Mouse (Mus musculus): ENCODE results near the gene Khdc1b. TPM values are rescaled to one million over a fixed set of nuclear protein-coding genes. Genes with fewer than 3 reads are reported as not detected.
A peak's percentile ranks its signal among the peaks of the same experiment; 100 is the strongest.

Khdc1b gene
- polyA plus RNA-seq, 1 experiment, result not detected

DNA sequence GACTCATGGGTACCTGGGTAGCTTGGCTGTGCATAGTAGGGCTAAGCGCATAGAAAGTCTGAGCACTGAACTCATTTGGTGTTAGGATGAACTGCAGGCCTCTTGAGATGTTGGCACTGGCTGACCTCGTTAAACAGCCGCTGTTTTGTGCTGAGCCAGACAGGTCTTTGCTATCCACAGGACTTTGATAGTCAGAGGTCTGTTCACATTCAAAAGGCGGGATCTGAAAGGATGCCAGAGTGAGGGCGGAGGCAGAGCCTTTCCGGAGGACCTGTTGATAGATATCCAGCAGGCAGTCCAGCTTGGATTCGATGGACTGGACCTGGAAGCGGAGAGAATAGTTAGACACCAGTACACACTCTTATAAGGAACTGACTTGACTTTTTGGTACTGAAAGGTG is 19.4 kb downstream of the Khdc1b start:
- DNase-seq, result no peak
- 48% methylated on average over 8 of the region's 8 CpGs for WGBS
- H3K27me3 ChIP-seq (ENCODE audit: control insufficient read depth, insufficient read depth, low read length), result no peaks in the 10 kb centered on the region

DNA sequence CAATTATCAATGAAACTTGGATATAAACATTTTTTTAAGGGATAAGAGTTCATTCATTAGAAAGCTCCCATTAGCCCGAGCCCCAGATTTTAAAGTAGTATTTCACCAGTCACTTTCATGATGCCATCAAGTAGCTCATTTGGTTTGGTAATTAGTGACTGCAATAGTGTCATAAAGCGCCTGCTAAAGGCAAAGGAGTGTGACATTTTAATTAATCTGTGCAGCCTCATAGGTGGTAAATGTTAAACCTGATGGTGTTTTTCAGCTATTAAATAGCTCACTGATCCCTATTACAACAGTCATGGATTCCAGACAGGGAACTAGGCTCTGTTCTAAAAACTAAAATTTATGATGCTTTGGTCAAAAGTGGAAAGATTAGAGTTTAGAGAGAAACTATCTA is 23.9 kb downstream of the Khdc1b start:
- TF ChIP-seq CTCF (IDR thresholded peaks at IDR 0.05; ENCODE audit: borderline replicate concordance, insufficient read depth, low read depth, low read length) (no peak), POLR2A (IDR thresholded peaks at IDR 0.05; ENCODE audit: borderline replicate concordance, insufficient read depth, low read length) (no peak)
- WGBS, result 88% methylated on average over 2 of the region's 2 CpGs
- no peak overlapping the region for H3K4me3 ChIP-seq (replicated peaks; ENCODE audit: insufficient read depth, low read depth, low read length)
- no peaks in the 10 kb centered on the region for H3K27me3 ChIP-seq (ENCODE audit: control insufficient read depth, insufficient read depth, low read length)
- no peak for DNase-seq
- H3K4me1 ChIP-seq (ENCODE audit: control insufficient read depth, insufficient read depth, low read length), result peaks cover 3% of the 10 kb centered on the region
- no peak overlapping the region for H3K27ac ChIP-seq (ENCODE audit: insufficient read depth, low read length)

More for the DNA sequence above, 19.4 kb downstream of the Khdc1b start:
- TF ChIP-seq POLR2A (IDR thresholded peaks at IDR 0.05; ENCODE audit: borderline replicate concordance, insufficient read depth, low read length) (no peak), CTCF (IDR thresholded peaks at IDR 0.05; ENCODE audit: borderline replicate concordance, insufficient read depth, low read depth, low read length) (no peak)
- Histone ChIP-seq H3K4me1 (ENCODE audit: control insufficient read depth, insufficient read depth, low read length) (no peaks in the 10 kb centered on the region), H3K4me3 (replicated peaks; ENCODE audit: insufficient read depth, low read depth, low read length) (no peak overlapping the region), H3K27ac (ENCODE audit: insufficient read depth, low read length) (no peak overlapping the region)

DNA sequence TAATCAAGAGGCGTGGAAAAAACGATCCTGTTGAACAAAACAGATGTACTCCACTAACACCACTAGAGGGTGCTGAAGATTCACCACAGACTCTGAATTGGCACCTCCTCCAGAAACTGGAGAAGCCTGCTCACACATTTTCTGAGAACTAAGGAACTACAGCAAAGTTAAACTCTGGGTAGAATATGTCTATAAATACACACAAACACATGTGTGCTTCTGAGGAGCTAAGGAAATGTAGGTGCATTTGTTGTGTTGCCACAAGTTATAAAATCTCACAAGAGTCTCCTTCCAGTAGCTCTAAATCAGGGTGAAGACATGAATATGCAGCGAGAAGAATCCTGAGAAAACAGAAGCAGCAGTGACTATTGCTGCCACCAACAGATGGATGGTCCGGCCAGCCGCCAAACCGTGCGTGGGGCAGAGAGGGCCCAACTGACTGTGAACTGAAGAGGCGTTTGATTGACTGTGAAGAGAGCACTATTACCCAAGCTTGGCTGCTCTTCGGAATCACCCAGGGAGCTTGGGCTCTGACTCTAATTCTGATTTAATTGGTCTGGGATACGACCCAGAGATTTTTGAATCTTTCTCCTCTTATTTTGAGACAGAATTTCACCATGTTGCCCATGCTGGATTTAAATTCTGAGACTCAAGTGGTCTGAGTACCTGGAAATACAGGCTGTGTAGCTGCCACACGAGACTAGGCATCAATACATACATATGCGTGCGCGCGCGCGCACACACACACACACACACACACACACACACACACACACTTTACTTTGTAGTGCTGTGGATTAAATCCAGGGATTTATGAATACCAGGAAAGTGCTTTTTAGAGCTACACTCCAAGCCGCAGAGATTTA is 28.2 kb downstream of the Khdc1b start:
- H3K27me3 ChIP-seq (ENCODE audit: control insufficient read depth, insufficient read depth, low read length), result no peaks in the 10 kb centered on the region; the same call in 1 of the 2 replicates
- no peak overlapping the region for H3K27ac ChIP-seq (ENCODE audit: insufficient read depth, low read length)
- TF ChIP-seq POLR2A (IDR thresholded peaks at IDR 0.05; ENCODE audit: borderline replicate concordance, insufficient read depth, low read length) (no peak), CTCF (IDR thresholded peaks at IDR 0.05; ENCODE audit: borderline replicate concordance, insufficient read depth, low read depth, low read length) (peak; percentile 60; the same call in 1 of the 2 replicates)
- no peak overlapping the region for H3K4me3 ChIP-seq (replicated peaks; ENCODE audit: insufficient read depth, low read depth, low read length)
- DNase-seq, result peak; percentile 80 to 88
- peaks cover 4% of the 10 kb centered on the region for H3K4me1 ChIP-seq (ENCODE audit: control insufficient read depth, insufficient read depth, low read length)
- 11% methylated on average over 18 of the region's 18 CpGs for WGBS

DNA sequence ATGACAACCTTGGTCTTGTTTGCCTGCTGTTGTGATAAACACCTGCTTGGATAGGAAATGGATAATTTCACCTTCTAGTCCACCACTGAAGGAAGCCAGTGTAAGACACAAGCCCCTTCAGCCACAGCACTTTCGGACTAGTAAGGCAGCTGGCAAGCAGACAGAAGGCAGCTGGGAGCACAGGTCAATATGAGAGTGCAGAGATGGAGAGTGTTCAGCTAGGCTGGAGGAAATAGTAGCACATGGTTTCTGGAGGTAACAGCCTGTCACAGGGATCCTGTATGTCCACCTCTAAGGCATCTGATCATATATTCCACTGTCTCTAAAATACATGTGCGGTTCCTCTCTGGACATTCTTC is 28.8 kb downstream of the Khdc1b start:
- peak; percentile 5 to 11 for DNase-seq
- no peaks in the 10 kb centered on the region; the same call in 1 of the 2 replicates for H3K27me3 ChIP-seq (ENCODE audit: control insufficient read depth, insufficient read depth, low read length)
- no peak overlapping the region for H3K4me3 ChIP-seq (replicated peaks; ENCODE audit: insufficient read depth, low read depth, low read length)
- no peak for TF ChIP-seq POLR2A (IDR thresholded peaks at IDR 0.05; ENCODE audit: borderline replicate concordance, insufficient read depth, low read length)
- peaks cover 4% of the 10 kb centered on the region for H3K4me1 ChIP-seq (ENCODE audit: control insufficient read depth, insufficient read depth, low read length)
- no peak overlapping the region for H3K27ac ChIP-seq (ENCODE audit: insufficient read depth, low read length)
- 51% methylated on average over 2 of the region's 2 CpGs for WGBS

DNA sequence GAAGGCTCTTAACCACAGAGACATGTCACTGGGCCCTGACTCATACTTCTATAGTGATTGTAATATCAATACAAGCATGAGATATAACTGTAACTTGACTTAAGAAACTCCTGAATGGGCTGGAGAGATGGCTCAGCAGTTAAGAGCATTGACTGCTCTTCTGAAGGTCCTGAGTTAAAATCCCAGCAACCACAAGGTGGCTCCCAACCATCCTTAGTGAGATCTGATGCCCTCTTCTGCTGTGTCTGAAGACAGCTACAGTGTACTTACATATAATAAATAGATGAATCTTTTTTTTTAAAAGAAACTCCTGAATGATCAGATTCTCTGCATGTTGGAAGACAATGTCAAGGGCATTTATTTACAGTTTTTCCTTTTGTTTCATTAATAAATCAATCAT is 36.0 kb downstream of the Khdc1b start:
- H3K27ac ChIP-seq (ENCODE audit: insufficient read depth, low read length), result no peak overlapping the region
- DNase-seq, result no peak
- no peaks in the 10 kb centered on the region; the same call in 1 of the 2 replicates for H3K27me3 ChIP-seq (ENCODE audit: control insufficient read depth, insufficient read depth, low read length)
- H3K4me1 ChIP-seq (ENCODE audit: control insufficient read depth, insufficient read depth, low read length), result no peaks in the 10 kb centered on the region
- TF ChIP-seq POLR2A (IDR thresholded peaks at IDR 0.05; ENCODE audit: borderline replicate concordance, insufficient read depth, low read length), result no peak
- no peak overlapping the region for H3K4me3 ChIP-seq (replicated peaks; ENCODE audit: insufficient read depth, low read depth, low read length)

DNA sequence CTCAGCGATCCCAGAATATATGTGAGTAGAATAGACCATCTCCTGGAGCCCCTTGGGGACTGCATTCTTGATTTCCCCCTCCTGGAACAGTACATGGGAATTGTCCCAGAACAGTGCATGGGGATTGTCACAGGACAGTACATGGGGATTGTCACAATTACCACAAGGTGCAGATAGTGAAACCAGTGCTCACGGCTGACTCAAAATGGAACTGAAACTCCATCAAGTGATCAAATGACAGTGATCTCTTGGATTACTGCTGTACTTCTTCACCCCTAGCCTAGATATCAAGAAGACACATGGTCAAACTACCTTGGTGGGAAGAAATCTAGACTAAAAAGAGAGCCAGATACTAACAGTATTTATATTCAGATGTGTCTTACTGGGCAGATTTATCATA is 42.3 kb downstream of the Khdc1b start:
- Histone ChIP-seq H3K4me1 (ENCODE audit: control insufficient read depth, insufficient read depth, low read length) (no peaks in the 10 kb centered on the region), H3K27me3 (ENCODE audit: control insufficient read depth, insufficient read depth, low read length) (no peaks in the 10 kb centered on the region; the same call in 1 of the 2 replicates), H3K4me3 (replicated peaks; ENCODE audit: insufficient read depth, low read depth, low read length) (no peak overlapping the region), H3K27ac (ENCODE audit: insufficient read depth, low read length) (no peak overlapping the region)
- DNase-seq, result no peak
- TF ChIP-seq CTCF (IDR thresholded peaks at IDR 0.05; ENCODE audit: borderline replicate concordance, insufficient read depth, low read depth, low read length) (no peak), POLR2A (IDR thresholded peaks at IDR 0.05; ENCODE audit: borderline replicate concordance, insufficient read depth, low read length) (no peak)
- WGBS, result 98% methylated on average over 2 of the region's 2 CpGs

DNA sequence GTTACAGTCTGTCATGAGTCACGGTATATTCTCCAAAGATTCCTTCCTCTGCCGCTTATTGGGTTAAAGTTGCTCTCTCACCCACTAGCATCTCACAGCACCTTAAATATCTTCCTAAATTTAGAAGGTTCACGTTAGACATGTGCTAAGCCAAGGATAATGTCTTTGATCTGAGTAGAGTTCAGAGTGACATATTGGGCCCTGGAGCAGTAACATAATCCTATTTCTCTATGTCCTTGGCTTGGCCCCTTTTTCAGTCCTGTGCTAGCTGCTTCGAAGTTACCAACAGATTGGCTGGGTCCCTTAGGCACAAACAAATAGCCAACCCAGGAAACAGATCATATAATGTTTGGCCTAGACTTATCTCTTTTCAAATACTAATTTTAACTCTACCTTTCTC is 44.7 kb downstream of the Khdc1b start:
- DNase-seq, result no peak
- no peak overlapping the region for H3K27ac ChIP-seq (ENCODE audit: insufficient read depth, low read length)
- H3K4me3 ChIP-seq (replicated peaks; ENCODE audit: insufficient read depth, low read depth, low read length), result no peak overlapping the region
- TF ChIP-seq CTCF (IDR thresholded peaks at IDR 0.05; ENCODE audit: borderline replicate concordance, insufficient read depth, low read depth, low read length), result no peak
- TF ChIP-seq POLR2A (IDR thresholded peaks at IDR 0.05; ENCODE audit: borderline replicate concordance, insufficient read depth, low read length), result no peak
- no peaks in the 10 kb centered on the region; the same call in 1 of the 2 replicates for H3K27me3 ChIP-seq (ENCODE audit: control insufficient read depth, insufficient read depth, low read length)
- 63% methylated on average over 4 of the region's 4 CpGs for WGBS
- H3K4me1 ChIP-seq (ENCODE audit: control insufficient read depth, insufficient read depth, low read length), result no peaks in the 10 kb centered on the region

DNA sequence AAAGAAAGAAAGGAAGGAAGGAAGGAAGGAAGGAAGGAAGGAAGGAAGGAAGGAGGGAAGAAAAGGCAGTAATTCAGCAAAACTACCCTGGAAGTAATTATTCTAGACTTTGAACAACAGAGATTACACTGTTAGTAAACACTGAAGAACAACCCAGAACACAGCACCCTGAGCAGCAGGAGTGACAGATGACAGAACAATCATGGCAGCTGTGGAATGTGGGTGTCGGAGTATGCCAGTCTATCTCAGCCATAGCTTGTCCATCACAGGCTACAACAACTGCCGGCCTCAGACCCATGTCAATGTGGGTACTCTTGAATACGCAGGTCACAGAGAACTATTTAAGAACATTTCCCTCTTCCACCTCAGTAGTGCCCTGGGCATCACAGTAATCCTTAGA is 48.3 kb downstream of the Khdc1b start:
- Histone ChIP-seq H3K27me3 (ENCODE audit: control insufficient read depth, insufficient read depth, low read length) (no peaks in the 10 kb centered on the region), H3K4me3 (replicated peaks; ENCODE audit: insufficient read depth, low read depth, low read length) (no peak overlapping the region), H3K27ac (ENCODE audit: insufficient read depth, low read length) (no peak overlapping the region), H3K4me1 (ENCODE audit: control insufficient read depth, insufficient read depth, low read length) (no peaks in the 10 kb centered on the region)
- DNase-seq, result no peak
- 91% methylated on average over 3 of the region's 3 CpGs for WGBS
- TF ChIP-seq CTCF (IDR thresholded peaks at IDR 0.05; ENCODE audit: borderline replicate concordance, insufficient read depth, low read depth, low read length), result no peak
- no peak for TF ChIP-seq POLR2A (IDR thresholded peaks at IDR 0.05; ENCODE audit: borderline replicate concordance, insufficient read depth, low read length)
